Mouse (Mus musculus) MEL (cell line): ENCODE measurements at regions not wholly inside any gene's neighbourhood (a gene's known extent, or its start where the extent isn't known, plus 50 kb on each side); places are given as distances from the start of the nearest gene placed in this dataset.

Experiments
- DNase-seq: peaks from one replicate; pipeline ENCODE4 v3.0.0; 2011; ENCODE audit warnings: low read depth, low spot score
- H3K27ac ChIP-seq: 2 replicates; pipeline ENCODE4 v1.5.1; 2012; ENCODE audit warnings: low read depth, mild to moderate bottlenecking, control low read depth, low read length, moderate library complexity; ENCODE audit not compliant: control insufficient read depth
- H3K27me3 ChIP-seq, 2 experiments: fragments of 150-350 bp in 1 of 2; sonication (generic) in 1 of 2; 2 replicates each; pipeline ENCODE4 v1.6.1; 2012; ENCODE audit warnings: low read length in 2 of 2, mild to moderate bottlenecking in 2 of 2, improper control_type of control experiment in 1 of 2, moderate library complexity in 1 of 2; ENCODE audit not compliant: insufficient read depth in 2 of 2, control insufficient read depth in 1 of 2
- H3K36me3 ChIP-seq, 2 experiments: 2 replicates each; pipeline ENCODE4 v1.6.1; 2012 to 2014; ENCODE audit warnings: low read length in 2 of 2, improper control_type of control experiment in 1 of 2, inconsistent platforms in 1 of 2, mild to moderate bottlenecking in 1 of 2; ENCODE audit not compliant: insufficient read depth in 2 of 2, control insufficient read depth in 1 of 2
- H3K4me1 ChIP-seq, 2 experiments: fragments of 150-350 bp in 1 of 2; sonication (generic) in 1 of 2; 2 replicates each; pipeline ENCODE4 v1.6.1; 2012; ENCODE audit warnings: low read length in 2 of 2, improper control_type of control experiment in 1 of 2, mild to moderate bottlenecking in 1 of 2; ENCODE audit not compliant: insufficient read depth in 2 of 2, control insufficient read depth in 1 of 2
- H3K4me3 ChIP-seq, 2 experiments: fragments of 150-350 bp in 1 of 2; sonication (generic) in 1 of 2; 2 replicates each; pipeline ENCODE4 v1.5.1; 2012; ENCODE audit warnings: low read depth in 2 of 2, low read length in 2 of 2, mild to moderate bottlenecking in 2 of 2, moderate library complexity in 2 of 2, control low read depth in 1 of 2, improper control_type of control experiment in 1 of 2; ENCODE audit not compliant: control insufficient read depth in 1 of 2, insufficient read depth in 1 of 2
- H3K79me2 ChIP-seq: 2 replicates; pipeline ENCODE4 v1.6.1; 2012; ENCODE audit warnings: mild to moderate bottlenecking, low read length, moderate library complexity; ENCODE audit not compliant: control insufficient read depth, poor library complexity, insufficient read depth
- H3K9ac ChIP-seq: 2 replicates; pipeline ENCODE4 v1.6.1; 2012; ENCODE audit warnings: low read depth, mild to moderate bottlenecking, control low read depth, low read length, moderate library complexity; ENCODE audit not compliant: control insufficient read depth, poor library complexity, severe bottlenecking
- H3K9me3 ChIP-seq: fragments of 150-350 bp; sonication (generic); replicated peaks from 2 replicates; pipeline ENCODE4 v1.6.1; 2012; ENCODE audit warnings: mild to moderate bottlenecking, low read length, improper control_type of control experiment, moderate library complexity; ENCODE audit not compliant: insufficient read depth
- CHD1 ChIP-seq: IDR thresholded peaks from 2 replicates; pipeline ENCODE4 v1.6.1; 2012; ENCODE audit warnings: low read depth, mild to moderate bottlenecking, inconsistent platforms, low read length, improper control_type of control experiment
- JUND ChIP-seq: IDR thresholded peaks from 2 replicates; pipeline ENCODE4 v1.6.1; 2011; ENCODE audit warnings: low read depth, mild to moderate bottlenecking, improper control_type of control experiment, low read length
- KAT2A ChIP-seq: conservative IDR thresholded peaks from 2 replicates; pipeline ENCODE4 v1.6.1; 2012; ENCODE audit warnings: low read depth, low read length, improper control_type of control experiment, inconsistent platforms
- MAX ChIP-seq: IDR thresholded peaks from 2 replicates; pipeline ENCODE4 v1.6.1; 2011; ENCODE audit warnings: low read length, improper control_type of control experiment
- MAZ ChIP-seq: IDR thresholded peaks from 2 replicates; pipeline ENCODE4 v1.6.1; 2012; ENCODE audit warnings: low read depth, mild to moderate bottlenecking, inconsistent platforms, low read length, improper control_type of control experiment
- MXI1 ChIP-seq: IDR thresholded peaks from 2 replicates; pipeline ENCODE4 v1.6.1; 2011; ENCODE audit warnings: mild to moderate bottlenecking, low read depth, low read length, improper control_type of control experiment
- MYB ChIP-seq: IDR thresholded peaks from 2 replicates; pipeline ENCODE4 v1.6.1; 2011; ENCODE audit warnings: mild to moderate bottlenecking, low read depth, low read length, improper control_type of control experiment
- MYC ChIP-seq: IDR thresholded peaks from 2 replicates; pipeline ENCODE4 v1.6.1; 2011; ENCODE audit warnings: low read depth, mild to moderate bottlenecking, low read length, improper control_type of control experiment, moderate library complexity
- NELFE ChIP-seq: IDR thresholded peaks from 2 replicates; pipeline ENCODE4 v1.6.1; 2011; ENCODE audit warnings: low read depth, low read length, improper control_type of control experiment
- POLR2A ChIP-seq, 2 experiments: IDR thresholded peaks; 2 replicates each; pipeline ENCODE4 v1.6.1; 2011 to 2012; ENCODE audit warnings: low read length in 2 of 2, mild to moderate bottlenecking in 2 of 2, control low read depth in 1 of 2, improper control_type of control experiment in 1 of 2, low read depth in 1 of 2, moderate library complexity in 1 of 2; ENCODE audit not compliant: control insufficient read depth in 1 of 2, insufficient read depth in 1 of 2, poor library complexity in 1 of 2
- POLR2AphosphoS2 ChIP-seq: IDR thresholded peaks from 2 replicates; pipeline ENCODE4 v1.6.1; 2011; ENCODE audit warnings: low read length, improper control_type of control experiment
- RAD21 ChIP-seq: IDR thresholded peaks from 2 replicates; pipeline ENCODE4 v1.6.1; 2011; ENCODE audit warnings: mild to moderate bottlenecking, low read depth, low read length, improper control_type of control experiment
- RCOR1 ChIP-seq: IDR thresholded peaks from 2 replicates; pipeline ENCODE4 v1.6.1; 2012; ENCODE audit warnings: low read depth, mild to moderate bottlenecking, inconsistent platforms, low read length, improper control_type of control experiment
- SIN3A ChIP-seq: IDR thresholded peaks from 2 replicates; pipeline ENCODE4 v1.6.1; 2012; ENCODE audit warnings: low read length, improper control_type of control experiment, inconsistent platforms
- SMC3 ChIP-seq: IDR thresholded peaks from 2 replicates; pipeline ENCODE4 v1.6.1; 2011; ENCODE audit warnings: low read depth, low read length, improper control_type of control experiment
- UBTF ChIP-seq: IDR thresholded peaks from 2 replicates; pipeline ENCODE4 v1.6.1; 2012; ENCODE audit warnings: low read depth, mild to moderate bottlenecking, inconsistent platforms, low read length, improper control_type of control experiment, moderate library complexity, borderline replicate concordance; ENCODE audit not compliant: insufficient read depth
- USF2 ChIP-seq, 2 experiments: IDR thresholded peaks; 2 replicates each; pipeline ENCODE4 v1.6.1; 2011 to 2012; ENCODE audit warnings: improper control_type of control experiment in 2 of 2, low read length in 2 of 2, borderline replicate concordance in 1 of 2, inconsistent platforms in 1 of 2, low read depth in 1 of 2, mild to moderate bottlenecking in 1 of 2; ENCODE audit not compliant: insufficient read depth in 1 of 2
- ZC3H11A ChIP-seq: IDR thresholded peaks from 2 replicates; pipeline ENCODE4 v1.6.1; 2012; ENCODE audit warnings: low read depth, mild to moderate bottlenecking, inconsistent platforms, low read length, improper control_type of control experiment
- ZMIZ1 ChIP-seq: IDR thresholded peaks from 2 replicates; pipeline ENCODE4 v1.6.1; 2012; ENCODE audit warnings: low read depth, mild to moderate bottlenecking, inconsistent platforms, low read length, improper control_type of control experiment, moderate library complexity
- ZNF384 ChIP-seq: IDR thresholded peaks from 2 replicates; pipeline ENCODE4 v1.6.1; 2012; ENCODE audit warnings: low read depth, mild to moderate bottlenecking, inconsistent platforms, low read length, improper control_type of control experiment

DNA sequence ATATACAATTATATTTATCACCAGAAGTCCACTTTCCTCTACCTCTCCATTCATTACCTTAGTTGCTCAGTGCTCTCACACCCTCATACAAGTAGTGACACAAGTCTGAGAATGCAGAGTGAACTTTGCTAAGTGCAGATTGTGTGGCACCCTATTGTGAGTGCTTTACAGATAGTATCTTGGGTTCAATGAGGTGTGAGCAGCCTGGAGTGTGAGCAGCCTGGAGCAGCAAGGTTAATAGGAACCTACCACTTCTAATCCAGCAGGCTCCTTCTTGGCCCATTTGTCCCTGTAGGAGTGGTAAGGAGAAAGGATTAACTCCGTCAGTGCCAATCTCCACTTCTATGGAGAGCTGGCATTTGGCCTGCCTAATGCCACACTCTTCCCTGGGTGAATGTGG lies 192.4 kb upstream of the Gm37988 start:
- TF ChIP-seq POLR2AphosphoS2 (no peak), MAX (no peak)
- Histone ChIP-seq H3K4me3 (no peak overlapping the region), H3K4me1 (no peaks in the 10 kb centered on the region)

DNA sequence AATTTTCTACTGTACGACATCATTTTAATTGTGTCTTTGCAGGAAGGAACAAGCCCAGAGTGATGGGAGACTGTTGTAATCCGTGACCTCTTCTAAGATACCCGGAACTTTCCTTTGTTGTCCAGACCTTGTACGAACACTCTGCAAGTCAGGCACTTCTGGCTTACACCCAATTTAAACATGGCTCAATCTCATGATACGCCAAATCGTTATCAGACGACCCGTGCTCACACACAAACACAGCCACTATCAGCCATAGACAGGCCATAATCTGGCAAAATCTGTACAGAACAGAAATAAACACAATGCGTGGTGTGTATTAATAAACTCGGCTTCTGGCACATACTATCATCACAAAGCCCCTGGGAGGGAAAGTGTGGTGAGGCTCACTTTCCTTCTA lies 190.2 kb upstream of the Gm37988 start:
- DNase-seq = no peak
- Histone ChIP-seq H3K9ac (no peak overlapping the region), H3K4me1 (no peaks in the 10 kb centered on the region), H3K36me3 (no peaks in the 10 kb centered on the region), H3K27ac (no peak overlapping the region), H3K27me3 (no peaks in the 10 kb centered on the region), H3K9me3 (no peaks in the 10 kb centered on the region), H3K4me3 (no peak overlapping the region), H3K79me2 (no peaks in the 10 kb centered on the region)
- no peak for TF ChIP-seq USF2 (IDR thresholded peaks at IDR 0.05; ENCODE audit: borderline replicate concordance in 1 of 2, insufficient read depth in 1 of 2, low read depth in 1 of 2, low read length in 2 of 2)
- TF ChIP-seq JUND = no peak
- TF ChIP-seq ZC3H11A = no peak
- no peak for TF ChIP-seq RAD21
- TF ChIP-seq MYC = no peak
- no peak for TF ChIP-seq MYB
- no peak for TF ChIP-seq UBTF
- TF ChIP-seq SMC3 = no peak
- TF ChIP-seq SIN3A = no peak
- no peak for TF ChIP-seq MAZ
- no peak for TF ChIP-seq NELFE
- no peak for TF ChIP-seq ZMIZ1
- TF ChIP-seq MXI1 = no peak
- TF ChIP-seq MAX = no peak
- TF ChIP-seq POLR2A (IDR thresholded peaks at IDR 0.05; ENCODE audit: control insufficient read depth in 1 of 2, insufficient read depth in 1 of 2, low read depth in 1 of 2, low read length in 2 of 2, poor library complexity in 1 of 2) = no peak
- no peak for TF ChIP-seq CHD1
- no peak for TF ChIP-seq RCOR1

More for the DNA sequence above, 192.4 kb upstream of the Gm37988 start:
- Histone ChIP-seq H3K9me3 (no peaks in the 10 kb centered on the region), H3K9ac (no peak overlapping the region), H3K36me3 (no peaks in the 10 kb centered on the region), H3K27ac (no peak overlapping the region), H3K27me3 (no peaks in the 10 kb centered on the region), H3K79me2 (no peaks in the 10 kb centered on the region)
- no peak for DNase-seq

DNA sequence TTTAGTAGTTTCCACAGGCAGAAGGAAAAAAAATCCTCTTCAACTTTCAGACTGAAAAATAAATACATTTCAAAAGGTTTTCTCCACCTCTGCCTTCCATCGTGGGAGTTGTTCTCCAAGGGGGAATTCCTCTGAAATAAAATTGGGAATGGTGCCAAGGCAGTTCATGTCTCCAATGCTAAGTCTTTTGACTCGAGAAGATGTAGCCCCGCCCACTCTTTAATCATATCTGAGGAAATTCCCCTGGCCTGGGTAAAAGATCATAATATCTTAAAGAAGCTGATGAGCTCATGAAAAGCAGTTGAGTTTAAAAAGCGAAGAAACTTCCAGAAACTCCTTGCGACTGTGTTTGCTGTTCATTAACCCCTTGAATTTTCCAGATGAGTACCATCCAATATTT lies 185.3 kb upstream of the Gm37988 start:
- Histone ChIP-seq H3K27ac (no peak overlapping the region), H3K79me2 (no peaks in the 10 kb centered on the region), H3K4me1 (no peaks in the 10 kb centered on the region; a peak in 1 of 4 replicates), H3K9me3 (no peaks in the 10 kb centered on the region), H3K4me3 (no peak overlapping the region), H3K36me3 (no peaks in the 10 kb centered on the region), H3K9ac (no peak overlapping the region)
- no peak for TF ChIP-seq ZNF384
- TF ChIP-seq RAD21 = no peak
- TF ChIP-seq ZC3H11A = no peak
- TF ChIP-seq SIN3A = no peak
- no peak for TF ChIP-seq KAT2A
- TF ChIP-seq, all 39 proteins: peak for 0
- DNase-seq = no peak
- H3K27me3 ChIP-seq = no peaks in the 10 kb centered on the region
